Mouse (Mus musculus) lung, postnatal 0 days (tissue): Measurements from ENCODE around the gene Eloa. TPM values are rescaled to one million over a fixed set of nuclear protein-coding genes. Genes with fewer than 3 reads are reported as not detected.
"Not testable (repeated sequence)": the region's sequence is repeated elsewhere in the genome, so short reads cannot be mapped to it uniquely, and the experiment has no call there.

Source experiments
- ATAC-seq: fragments of 200-750 bp; cut with Nextera tagmentation; 2 replicates; pipeline ENCODE4 v1.8.0; 2017; ENCODE audit warnings: moderate library complexity
- DNase-seq: peaks from one replicate; pipeline ENCODE4 v3.0.0-alpha.2; 2016; ENCODE audit warnings: low spot score
- H3K27ac ChIP-seq: fragments of 300-500 bp; sonication (generic); 2 replicates; pipeline ENCODE4 v1.5.1; 2014; ENCODE audit warnings: antibody characterized with exemption, mild to moderate bottlenecking, low read length, mixed read lengths
- H3K27me3 ChIP-seq: fragments of 300-500 bp; sonication (generic); replicated peaks from 2 replicates; pipeline ENCODE4 v1.6.1; 2014; ENCODE audit warnings: low read length, mixed read lengths; ENCODE audit not compliant: insufficient read depth
- H3K36me3 ChIP-seq: fragments of 300-500 bp; sonication (generic); 2 replicates; pipeline ENCODE4 v1.6.1; 2014; ENCODE audit warnings: low read length, mixed read lengths; ENCODE audit not compliant: insufficient read depth
- H3K4me1 ChIP-seq: fragments of 300-500 bp; sonication (generic); 2 replicates; pipeline ENCODE4 v1.6.1; 2014; ENCODE audit warnings: antibody characterized with exemption, low read depth, low read length, mixed read lengths; ENCODE audit not compliant: insufficient read depth
- H3K4me2 ChIP-seq: fragments of 300-500 bp; sonication (generic); replicated peaks from 2 replicates; pipeline ENCODE4 v1.6.1; 2014; ENCODE audit warnings: low read depth, mild to moderate bottlenecking, low read length, moderate library complexity, mixed read lengths
- H3K4me3 ChIP-seq: fragments of 300-500 bp; sonication (generic); 2 replicates; pipeline ENCODE4 v1.5.1; 2014; ENCODE audit warnings: low read depth, low read length
- H3K9ac ChIP-seq: fragments of 300-500 bp; sonication (generic); replicated peaks from 2 replicates; pipeline ENCODE4 v1.6.1; 2014; ENCODE audit warnings: low read depth, mild to moderate bottlenecking
- H3K9me3 ChIP-seq: fragments of 300-500 bp; sonication (generic); 2 replicates; pipeline ENCODE4 v1.6.1; 2016; ENCODE audit warnings: low read length, mixed read lengths
- CTCF ChIP-seq: IDR thresholded peaks from 2 replicates; pipeline ENCODE4 v1.5.1; 2016; ENCODE audit warnings: antibody characterized with exemption, mild to moderate bottlenecking
- EP300 ChIP-seq: IDR thresholded peaks from 2 replicates; pipeline ENCODE4 v1.6.1; 2016; ENCODE audit warnings: antibody characterized with exemption, mild to moderate bottlenecking, control low read depth
- WGBS: fragments of 180-500 bp; shearing (Covaris S2); extraction: QIAGEN DNeasy Blood & Tissue Kit; methylation state at CpG from one replicate; pipeline ENCODE4 v1.1.7; 2014; 5-methylcytosine and 5-hydroxymethylcytosine counted together
- polyA plus RNA-seq: library from polyadenylated mRNA; unstranded; fragments of >200 nt; fragmentation: Nextera tagmentation; extraction: Ambion mirVana; gene quantifications from 2 replicates; pipeline ENCODE4 v1.2.1, GENCODE M21; 2015

The Eloa gene
- polyA plus RNA-seq, 1 experiment from 2014 or later = 25.6 TPM

DNA sequence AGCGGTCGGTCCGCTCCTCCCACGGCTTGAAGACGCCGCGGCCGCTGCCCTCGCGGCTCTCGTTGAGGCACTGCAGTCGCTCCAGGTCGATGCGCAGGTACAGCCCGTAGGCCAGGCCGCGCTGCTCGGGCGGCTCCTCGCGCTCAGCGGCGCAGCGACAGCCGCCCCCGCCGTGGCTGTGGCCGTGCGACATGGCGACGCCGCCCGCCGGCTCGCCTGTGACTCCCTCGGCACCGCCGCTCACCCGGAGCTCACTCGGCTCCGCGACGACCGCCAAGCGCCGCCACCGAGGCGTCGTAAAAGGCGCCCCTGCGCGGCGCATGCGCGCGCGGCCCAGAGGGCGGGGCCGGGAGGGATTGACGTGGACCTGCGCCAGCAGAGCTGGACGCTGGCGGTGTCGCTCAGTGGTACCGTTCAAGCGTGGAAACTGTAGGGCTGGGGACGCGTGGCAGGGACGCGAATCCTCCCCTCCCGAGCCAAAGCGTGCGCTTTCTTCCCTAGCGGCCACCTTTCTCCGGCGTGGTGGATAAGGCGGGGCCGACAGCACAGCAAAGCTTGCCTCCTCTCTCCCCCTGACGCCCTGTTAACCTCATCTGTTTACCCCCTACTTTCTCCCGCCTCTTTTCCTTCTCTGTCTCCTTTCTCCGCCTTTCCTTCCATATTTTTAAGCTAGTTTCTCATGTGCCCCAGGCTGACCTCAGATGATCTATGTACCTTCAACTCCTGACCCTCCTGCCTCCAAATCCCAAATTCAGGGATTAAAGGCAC is 34.4 kb downstream of the Eloa start, which contains the start of gene Pithd1:
Pithd1 (minus strand) TSS at position 322 of the 768 bp plus-strand sequence.
- WGBS = under 1% methylated on average over 55 of the region's 81 CpGs
- Histone ChIP-seq H3K27ac (peak within 1 kb of the TSS; percentile 82), H3K36me3 (0 out of 2 replicates have a peak, but pooled peaks cover 6% of the 10 kb centered on the region), H3K27me3 (no peaks in the 10 kb centered on the region), H3K4me2 (peak within 1 kb of the TSS; percentile 98), H3K9me3 (no peaks in the 10 kb centered on the region), H3K9ac (peak within 1 kb of the TSS; percentile 92), H3K4me3 (peak within 1 kb of the TSS; percentile 95), H3K4me1 (peaks cover 8% of the 10 kb centered on the region; the same call in 1 of the 2 replicates)
- ATAC-seq (peak; percentile 95), DNase-seq (peak; percentile 95)
- TF ChIP-seq CTCF (peak; percentile 61), EP300 (no peak)

DNA sequence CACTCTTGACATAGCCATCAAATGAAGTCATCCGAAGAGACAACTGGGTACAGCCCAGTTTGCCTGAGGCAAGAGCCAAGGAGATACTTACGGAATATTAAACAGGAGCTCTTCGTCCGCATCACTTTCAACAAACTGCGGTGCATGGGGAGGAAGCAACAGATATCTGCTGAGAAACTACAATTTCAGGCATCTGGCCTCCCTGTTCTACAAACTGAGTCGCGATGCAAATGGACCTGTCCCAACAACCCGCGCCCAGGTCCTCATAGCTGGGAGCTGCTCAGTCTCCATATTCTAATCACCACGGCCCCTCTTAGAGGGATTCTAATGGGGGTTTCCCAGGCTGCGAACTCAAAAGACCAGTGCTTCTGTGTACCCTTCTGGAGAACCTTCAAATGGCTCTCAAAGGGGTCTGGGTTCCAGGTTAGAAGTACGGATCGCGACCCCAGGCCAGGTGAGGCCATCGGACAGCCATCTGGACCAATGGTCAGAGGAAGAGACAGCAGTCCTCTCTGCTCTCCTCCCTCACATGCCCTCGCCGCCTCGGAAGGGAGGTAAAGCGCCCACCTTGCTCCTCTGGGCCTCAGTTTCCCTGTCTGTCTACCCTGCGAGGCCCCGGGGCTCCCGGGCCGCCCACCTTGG is 35.1 kb downstream of the Eloa start:
- Histone ChIP-seq H3K27ac (peak overlapping the region; percentile 82), H3K27me3 (no peaks in the 10 kb centered on the region), H3K9me3 (no peaks in the 10 kb centered on the region), H3K36me3 (0 out of 2 replicates have a peak, but pooled peaks cover 6% of the 10 kb centered on the region), H3K9ac (peak overlapping the region; percentile 92), H3K4me2 (peak overlapping the region; percentile 98), H3K4me1 (peaks cover 8% of the 10 kb centered on the region; the same call in 1 of the 2 replicates), H3K4me3 (peak overlapping the region; percentile 95)
- TF ChIP-seq CTCF (no peak), EP300 (no peak)
- WGBS = 6% methylated on average over 19 of the region's 23 CpGs
- DNase-seq = peak; percentile 24
- 0 out of 2 replicates have a peak, but pooled peaks have one; percentile 4 for ATAC-seq

DNA sequence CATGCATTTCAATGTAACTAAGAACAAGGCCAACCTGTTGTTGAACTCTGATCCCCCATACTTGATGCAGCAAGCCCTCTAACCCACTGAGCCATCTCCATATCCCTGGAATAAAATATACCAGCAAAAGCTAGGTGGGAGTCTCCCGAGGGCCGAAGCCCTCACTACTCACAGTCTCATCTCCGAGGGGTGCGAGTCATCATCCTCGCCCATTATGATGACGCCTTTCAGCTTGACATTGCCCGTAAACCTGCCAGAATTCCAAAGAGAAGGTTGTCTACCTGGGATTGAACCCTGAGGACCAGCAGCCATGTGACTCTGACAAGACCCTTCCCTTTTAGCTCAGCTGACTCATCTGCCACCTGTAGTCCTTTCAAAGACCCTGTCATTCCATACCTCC is 35.8 kb downstream of the Eloa start:
- Histone ChIP-seq H3K4me1 (peaks cover 8% of the 10 kb centered on the region; the same call in 1 of the 2 replicates), H3K9me3 (no peaks in the 10 kb centered on the region), H3K4me2 (peak overlapping the region; percentile 98; the same call in 1 of the 2 replicates), H3K27me3 (no peaks in the 10 kb centered on the region), H3K4me3 (peak overlapping the region; percentile 95; the same call in 1 of the 2 replicates), H3K27ac (no peak overlapping the region), H3K9ac (peak overlapping the region; percentile 92; the same call in 1 of the 2 replicates), H3K36me3 (0 out of 2 replicates have a peak, but pooled peaks cover 6% of the 10 kb centered on the region)
- no peak for DNase-seq
- ATAC-seq = no peak
- WGBS = 87% methylated on average over 7 of the region's 7 CpGs
- no peak for TF ChIP-seq EP300
- TF ChIP-seq CTCF = no peak

DNA sequence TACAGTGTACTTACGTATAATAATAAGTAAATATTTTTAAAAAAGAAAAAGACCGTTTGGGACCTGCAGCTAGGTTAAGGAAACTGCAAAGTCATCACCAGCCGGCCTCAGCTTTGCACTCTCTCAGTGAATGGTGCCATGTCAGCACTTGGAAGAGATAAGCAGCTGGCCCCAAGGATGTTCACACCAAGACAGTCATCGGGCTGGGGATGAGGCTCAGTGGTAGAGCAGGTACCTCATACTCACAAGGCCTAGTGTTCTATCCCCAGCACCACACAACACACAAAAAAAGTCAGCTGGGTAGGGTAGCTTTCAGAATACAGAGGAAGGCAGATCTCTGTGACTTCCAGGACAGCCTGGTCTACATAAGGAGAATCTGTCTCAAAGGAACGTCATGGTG is 36.4 kb downstream of the Eloa start:
- H3K4me1 ChIP-seq = peaks cover 8% of the 10 kb centered on the region; the same call in 1 of the 2 replicates
- WGBS = 83% methylated on average over 5 of the region's 5 CpGs
- no peaks in the 10 kb centered on the region for H3K9me3 ChIP-seq
- no peak overlapping the region for H3K27ac ChIP-seq
- TF ChIP-seq CTCF = no peak
- no peak for TF ChIP-seq EP300
- DNase-seq (no peak), ATAC-seq (no peak)
- H3K27me3 ChIP-seq = no peaks in the 10 kb centered on the region
- H3K36me3 ChIP-seq = 0 out of 2 replicates have a peak, but pooled peaks cover 6% of the 10 kb centered on the region
- no peak overlapping the region for H3K4me3 ChIP-seq
- H3K4me2 ChIP-seq = no peak overlapping the region
- no peak overlapping the region for H3K9ac ChIP-seq

DNA sequence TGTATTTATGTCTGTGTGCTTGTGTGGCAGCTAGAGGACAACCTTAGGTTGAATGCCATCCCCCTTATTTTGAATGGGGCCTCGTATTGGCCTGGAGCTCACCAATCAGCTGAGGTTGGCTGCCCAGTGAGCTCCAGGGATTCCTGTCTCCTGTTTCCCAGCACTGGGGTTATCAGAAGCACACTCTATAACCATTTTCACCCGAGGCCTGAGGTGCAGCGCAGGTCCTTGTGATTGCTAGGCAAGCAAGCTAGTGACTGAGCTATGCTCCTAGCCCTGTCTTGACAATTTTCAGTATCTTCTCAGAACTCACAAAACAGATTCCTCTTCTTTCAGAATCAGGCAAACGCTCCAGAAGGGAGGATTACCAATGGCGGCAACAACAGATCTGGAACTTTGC is 37.0 kb downstream of the Eloa start:
- no peaks in the 10 kb centered on the region for H3K9me3 ChIP-seq
- no peak overlapping the region for H3K4me3 ChIP-seq
- 84% methylated on average over 5 of the region's 5 CpGs for WGBS
- H3K27me3 ChIP-seq = no peaks in the 10 kb centered on the region
- TF ChIP-seq CTCF (no peak), EP300 (no peak)
- DNase-seq = no peak
- H3K36me3 ChIP-seq = 0 out of 2 replicates have a peak, but pooled peaks cover 6% of the 10 kb centered on the region
- no peak for ATAC-seq
- peaks cover 8% of the 10 kb centered on the region; the same call in 1 of the 2 replicates for H3K4me1 ChIP-seq
- no peak overlapping the region for H3K4me2 ChIP-seq
- no peak overlapping the region for H3K27ac ChIP-seq
- H3K9ac ChIP-seq = no peak overlapping the region

DNA sequence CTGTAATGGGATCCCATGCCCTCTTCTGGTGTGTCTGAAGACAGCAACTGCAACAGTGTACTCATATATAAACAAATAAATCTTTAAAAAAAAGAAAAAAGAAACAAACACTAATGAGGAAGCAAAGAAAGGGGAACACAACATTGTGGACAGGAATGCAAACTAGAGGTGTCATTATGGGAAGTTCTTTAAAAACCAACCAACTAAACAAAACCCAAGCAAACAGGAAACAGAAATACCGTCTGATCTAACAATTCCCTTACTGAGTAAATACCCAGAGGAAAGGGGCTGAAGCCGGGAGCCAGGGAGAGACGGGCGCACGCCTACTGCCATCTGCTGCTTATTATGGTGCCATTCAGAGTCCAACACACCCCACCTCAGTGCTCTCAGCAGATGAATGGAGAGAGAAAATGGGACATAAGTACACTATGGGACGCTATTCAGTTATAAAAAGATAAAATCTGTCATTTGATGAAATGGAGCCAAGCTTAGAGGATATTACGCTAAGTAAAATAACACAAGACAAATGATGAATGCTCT is 40.0 kb downstream of the Eloa start:
- TF ChIP-seq EP300 (no peak), CTCF (no peak)
- no peaks in the 10 kb centered on the region for H3K9me3 ChIP-seq
- DNase-seq (peak; percentile 43), ATAC-seq (no peak)
- H3K4me1 ChIP-seq = peaks cover 8% of the 10 kb centered on the region; the same call in 1 of the 2 replicates
- H3K9ac ChIP-seq = no peak overlapping the region
- no peak overlapping the region for H3K4me2 ChIP-seq
- H3K4me3 ChIP-seq = no peak overlapping the region
- H3K27me3 ChIP-seq = no peaks in the 10 kb centered on the region
- 0 out of 2 replicates have a peak, but pooled peaks cover 10% of the 10 kb centered on the region for H3K36me3 ChIP-seq
- 61% methylated on average over 7 of the region's 7 CpGs for WGBS
- no peak overlapping the region for H3K27ac ChIP-seq

DNA sequence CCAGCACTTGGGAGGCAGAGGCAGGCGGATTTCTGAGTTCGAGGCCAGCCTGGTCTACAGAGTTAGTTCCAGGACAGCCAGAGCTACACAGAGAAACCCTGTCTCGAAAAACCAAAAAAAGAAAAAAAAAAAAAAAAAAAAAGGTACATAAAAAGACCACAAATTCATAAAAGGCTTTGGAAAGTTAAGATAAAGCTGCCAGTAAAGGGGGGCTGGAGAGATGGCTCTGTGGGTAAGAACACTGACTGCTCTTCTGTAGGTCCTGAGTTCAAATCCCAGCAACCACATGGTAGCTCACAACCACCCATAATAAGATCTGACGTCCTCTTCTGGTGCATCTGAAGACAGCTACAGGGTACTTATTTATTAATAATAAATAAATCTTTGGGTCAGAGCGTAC is 41.3 kb downstream of the Eloa start:
- 98% methylated on average over 5 of the region's 5 CpGs for WGBS
- not testable (repeated sequence) for H3K9ac ChIP-seq, H3K9me3 ChIP-seq, H3K4me2 ChIP-seq, H3K4me3 ChIP-seq, H3K27ac ChIP-seq, ATAC-seq, H3K27me3 ChIP-seq, DNase-seq, H3K4me1 ChIP-seq
- H3K36me3 ChIP-seq = 0 out of 2 replicates have a peak, but pooled peaks cover 10% of the 10 kb centered on the region
